Mouse (Mus musculus) R1 (cell line): ENCODE results near the gene Anpep.

Experiments used
- DNase-seq: peaks from one replicate; pipeline ENCODE4 v3.0.0-alpha.2; 2018; ENCODE audit warnings: low read depth, low spot score

Anpep gene

DNA sequence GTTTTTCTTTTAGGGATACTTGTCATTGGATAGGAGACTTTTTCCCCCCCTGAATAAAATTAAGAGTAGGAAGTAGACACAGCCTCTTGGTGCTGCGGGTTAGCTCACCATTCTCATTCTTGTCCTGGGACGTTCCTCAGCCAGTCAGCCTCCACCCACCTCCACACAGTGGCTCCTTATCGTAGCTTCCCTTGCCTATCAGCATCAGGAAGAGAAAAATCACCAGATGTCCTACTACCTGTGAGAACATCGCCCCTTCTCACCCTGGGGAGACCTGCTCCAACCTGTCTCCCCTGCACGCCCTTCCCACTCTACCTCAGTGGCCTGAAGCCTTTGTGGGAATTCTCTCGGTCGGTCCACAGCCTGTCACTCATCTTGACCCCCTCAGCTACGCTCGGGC lies at the start of gene Anpep:
Anpep (minus strand) TSS at position 249 of the 400 bp plus-strand sequence.
- no peak for DNase-seq

DNA sequence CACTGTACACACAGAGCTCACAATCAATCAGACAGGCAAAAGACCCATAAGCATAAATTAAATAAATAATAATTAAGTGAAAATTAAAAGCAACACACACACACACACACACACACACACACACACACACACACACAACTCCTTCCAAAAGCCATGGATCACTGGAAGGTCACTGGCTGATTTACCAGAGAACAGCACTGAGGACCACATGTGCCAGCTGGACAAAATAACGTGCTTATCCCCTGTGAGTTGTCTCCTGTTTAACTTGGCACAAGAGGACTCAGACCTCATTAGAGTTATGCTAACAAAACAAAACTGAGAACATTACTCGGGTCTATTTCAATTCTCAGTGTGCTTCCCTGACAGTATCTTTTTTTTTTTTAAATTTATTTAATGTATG lies 46.5 kb upstream of the Anpep start:
- no peak for DNase-seq

DNA sequence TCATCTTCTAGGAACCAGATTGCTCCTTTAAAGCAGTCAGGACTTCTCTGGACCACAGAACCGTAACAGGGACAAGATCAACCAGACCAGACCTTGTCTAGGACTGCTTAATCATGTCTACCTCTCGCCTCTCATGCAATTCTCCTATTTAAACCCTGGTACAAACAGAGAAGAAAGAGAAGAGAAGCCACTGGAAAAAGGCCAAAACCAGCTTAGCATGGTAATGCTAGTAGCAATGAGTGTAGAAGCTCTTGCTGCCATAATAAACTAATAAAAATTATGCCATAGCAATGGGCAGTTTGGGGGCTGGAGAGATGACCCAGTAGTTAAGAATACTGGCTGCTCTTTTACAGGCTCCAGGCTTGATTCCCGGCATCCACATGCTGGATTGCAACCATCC lies 46.1 kb upstream of the Anpep start:
- DNase-seq, result no peak

DNA sequence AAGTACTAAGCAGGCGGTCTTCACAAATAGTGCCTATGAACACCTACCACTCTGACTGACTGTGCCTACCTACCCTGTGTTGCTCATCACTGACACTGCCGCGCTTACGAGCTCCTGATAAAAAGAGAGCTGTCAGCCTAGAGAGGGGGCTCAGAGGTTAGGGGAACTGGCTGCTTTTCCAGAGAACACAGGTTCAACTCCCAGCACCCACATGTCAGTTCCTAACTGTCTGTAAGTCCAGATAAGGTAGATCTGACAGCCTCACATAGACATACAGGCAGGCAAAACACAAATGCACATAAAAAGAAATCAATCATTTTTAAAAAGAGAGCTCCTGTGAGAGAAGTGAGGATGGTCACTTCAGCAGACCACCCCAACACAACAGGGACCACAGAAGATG lies 44.3 kb upstream of the Anpep start:
- no peak for DNase-seq

DNA sequence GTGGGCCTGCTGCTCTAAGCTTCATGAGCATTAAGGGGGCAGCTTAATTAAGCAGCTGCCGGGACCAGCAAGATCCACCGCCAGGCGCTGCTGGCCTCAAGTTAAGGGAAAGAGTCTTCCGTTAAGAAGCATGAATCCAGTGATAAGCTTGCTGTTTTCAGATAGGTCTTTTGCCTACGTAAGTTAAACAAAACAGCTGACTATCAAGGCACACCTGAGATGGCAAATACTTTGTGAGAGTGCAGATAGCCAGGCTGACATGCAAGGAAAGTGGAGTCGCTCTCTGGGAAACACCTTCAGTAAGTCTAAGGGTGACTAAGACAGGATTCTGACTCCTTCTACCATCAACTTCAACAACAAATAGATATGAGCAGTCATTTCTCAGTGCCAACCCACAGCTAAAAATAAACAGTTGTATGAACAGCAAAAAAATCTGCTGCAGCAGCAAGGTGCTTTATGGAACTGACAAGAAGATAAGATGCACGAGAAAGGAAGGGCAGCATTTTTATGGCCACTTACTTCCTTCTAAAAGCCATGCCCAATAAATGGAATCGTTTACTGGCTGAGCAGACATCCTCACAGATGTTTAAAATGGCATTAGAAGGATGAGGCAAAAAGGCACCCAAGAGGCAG lies 42.4 kb upstream of the Anpep start:
- DNase-seq, result no peak

DNA sequence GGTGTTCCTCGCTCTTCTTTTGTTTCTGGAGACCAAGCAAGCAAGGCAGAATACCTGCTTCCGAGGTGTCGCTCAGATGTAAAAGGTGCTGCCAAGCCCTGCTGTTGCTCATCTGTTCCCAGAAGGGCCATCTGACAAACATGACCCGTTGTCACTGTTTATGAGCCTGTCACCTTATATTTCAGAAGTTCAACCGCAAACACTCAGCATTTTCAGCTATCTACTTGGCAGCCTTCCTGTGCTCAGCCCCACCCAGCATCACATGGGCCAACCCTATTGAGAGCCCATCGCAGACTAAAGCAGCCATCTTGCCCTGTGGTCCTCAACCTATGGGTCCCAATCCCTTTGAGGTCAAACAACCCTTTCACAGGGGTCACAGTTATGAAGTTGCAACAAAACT lies 39.9 kb upstream of the Anpep start:
- no peak for DNase-seq

DNA sequence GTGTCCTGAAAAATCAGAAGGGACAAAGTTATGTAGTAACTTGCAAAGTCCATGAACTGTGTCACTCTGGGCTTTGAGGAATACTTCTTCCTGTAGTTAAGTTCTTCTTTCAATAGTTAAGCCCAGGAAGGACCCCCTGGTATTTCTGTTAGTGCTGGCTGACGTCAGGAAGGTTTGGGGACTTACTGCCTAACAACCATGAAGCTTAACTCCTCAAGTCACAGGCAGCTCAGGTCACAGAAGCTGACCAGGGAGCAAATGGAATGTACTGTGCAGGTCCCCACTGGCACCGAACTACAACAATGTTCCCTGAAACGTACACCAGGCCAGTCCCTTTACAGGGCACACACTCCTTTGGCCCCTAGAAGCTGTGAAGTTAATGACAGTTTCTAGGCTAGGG lies 34.4 kb upstream of the Anpep start:
- no peak for DNase-seq

DNA sequence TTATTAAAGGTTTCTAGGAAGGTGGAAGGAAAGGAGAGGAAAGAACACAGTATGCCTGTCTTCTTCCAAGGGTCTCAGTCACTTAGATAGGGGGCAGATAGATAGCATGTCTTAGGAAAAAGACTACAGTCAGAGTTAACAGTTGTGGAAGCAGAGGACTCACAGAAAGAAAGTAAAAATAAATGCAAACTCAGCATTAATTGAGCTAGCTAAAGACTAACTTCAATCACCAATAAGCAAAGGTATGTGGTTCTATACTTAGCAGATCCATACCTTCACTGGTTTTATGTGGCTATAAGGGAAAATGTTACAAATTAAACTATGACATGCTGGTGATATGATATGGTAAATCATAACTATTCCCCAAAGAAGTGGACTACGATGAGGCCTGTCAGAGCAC lies 33.9 kb upstream of the Anpep start:
- no peak for DNase-seq

DNA sequence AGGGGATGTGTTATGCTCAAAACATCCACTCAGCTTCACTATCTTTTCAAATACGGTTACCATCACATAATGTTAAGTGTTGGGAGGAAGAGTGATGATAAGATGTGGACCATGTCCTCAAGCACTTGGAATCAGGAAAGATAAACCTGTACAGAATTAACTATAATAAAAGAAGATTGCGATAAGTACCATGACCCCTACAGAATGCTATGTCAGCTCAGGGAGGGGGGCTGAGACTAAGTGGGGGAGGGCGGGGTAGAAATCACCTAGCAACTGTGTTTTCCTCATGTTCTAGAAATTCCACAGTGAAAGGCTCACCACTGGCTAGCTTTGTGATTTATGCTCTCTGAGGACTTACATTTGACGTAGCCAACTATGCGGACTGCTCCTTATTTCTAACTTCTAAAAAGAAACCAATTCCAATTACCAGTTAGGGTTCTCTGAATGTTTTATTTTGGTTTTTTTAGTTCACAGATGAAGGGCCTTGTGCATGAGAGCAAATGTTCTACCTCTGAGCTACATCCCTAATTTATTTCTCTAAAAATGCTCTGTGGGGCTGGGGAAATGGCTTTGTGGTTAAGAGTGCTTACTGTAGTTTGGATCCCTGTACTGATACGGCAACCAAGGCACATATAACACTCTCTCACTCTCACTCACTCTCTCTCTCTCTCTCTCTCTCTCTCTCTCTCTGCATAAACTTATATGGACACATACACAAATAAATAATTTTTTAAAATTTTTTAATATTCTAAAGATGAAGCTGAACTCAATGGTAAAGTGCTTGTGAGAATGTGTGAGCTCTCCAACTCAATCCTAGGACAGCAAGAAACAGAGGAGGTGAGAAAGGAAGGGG lies 31.9 kb upstream of the Anpep start:
- DNase-seq, result peak; percentile 26

DNA sequence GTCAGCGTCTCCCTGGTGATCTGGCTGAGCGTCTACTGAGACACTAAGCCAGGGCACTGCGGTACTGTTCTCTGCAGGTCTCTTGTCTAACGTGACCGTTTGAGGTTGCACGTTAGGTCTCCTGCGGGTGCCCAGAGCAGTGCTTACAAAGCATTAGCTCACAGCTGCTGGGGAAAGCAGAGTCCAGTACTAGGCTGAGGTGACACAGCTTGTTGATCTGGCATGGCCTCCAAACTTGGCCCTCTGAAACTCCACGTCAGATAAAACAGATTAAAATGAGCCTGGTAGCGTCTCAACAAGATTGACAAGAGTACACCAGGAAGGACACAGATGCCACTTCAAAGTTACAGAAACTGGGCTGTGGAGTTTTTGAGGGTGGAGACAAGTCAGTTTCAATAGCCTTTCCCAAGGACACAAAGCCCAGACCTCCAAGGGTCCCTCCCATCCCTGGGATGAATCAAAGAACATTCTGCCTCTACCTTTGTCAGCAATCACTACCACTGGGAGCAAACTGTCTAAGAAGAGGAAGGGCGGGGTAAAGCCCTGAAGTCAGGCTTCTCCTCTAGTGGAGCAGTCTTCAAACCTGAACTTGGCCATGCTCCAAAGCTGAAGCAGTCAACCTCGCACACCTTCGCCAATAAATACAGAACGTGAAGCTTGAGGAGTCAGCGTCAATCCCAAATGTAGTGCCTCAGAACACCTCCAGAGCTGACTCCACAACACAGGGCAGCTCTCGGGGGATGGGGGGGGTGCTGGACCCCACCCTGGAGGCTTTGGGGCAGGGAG lies 29.8 kb upstream of the Anpep start:
- peak; percentile 58 for DNase-seq

DNA sequence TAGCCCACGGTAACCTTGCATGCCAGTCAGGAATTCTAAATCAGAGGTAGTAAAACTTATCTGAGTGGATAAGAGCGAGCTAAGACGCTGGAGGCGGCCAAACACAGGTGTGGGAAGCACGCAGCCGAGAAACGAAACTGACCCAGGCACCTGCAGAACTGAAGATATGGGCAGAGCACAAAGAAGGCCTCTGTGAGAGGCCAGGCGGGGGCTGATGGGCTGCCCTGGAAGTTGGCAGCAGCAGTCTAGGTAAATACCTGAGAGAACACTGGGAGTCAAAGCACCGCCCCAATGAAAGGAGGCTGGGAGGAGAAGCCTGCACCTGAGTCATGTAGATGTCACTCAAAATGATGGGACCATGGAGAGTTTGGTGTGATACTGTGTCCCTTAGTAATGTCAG lies 27.7 kb upstream of the Anpep start:
- no peak for DNase-seq

DNA sequence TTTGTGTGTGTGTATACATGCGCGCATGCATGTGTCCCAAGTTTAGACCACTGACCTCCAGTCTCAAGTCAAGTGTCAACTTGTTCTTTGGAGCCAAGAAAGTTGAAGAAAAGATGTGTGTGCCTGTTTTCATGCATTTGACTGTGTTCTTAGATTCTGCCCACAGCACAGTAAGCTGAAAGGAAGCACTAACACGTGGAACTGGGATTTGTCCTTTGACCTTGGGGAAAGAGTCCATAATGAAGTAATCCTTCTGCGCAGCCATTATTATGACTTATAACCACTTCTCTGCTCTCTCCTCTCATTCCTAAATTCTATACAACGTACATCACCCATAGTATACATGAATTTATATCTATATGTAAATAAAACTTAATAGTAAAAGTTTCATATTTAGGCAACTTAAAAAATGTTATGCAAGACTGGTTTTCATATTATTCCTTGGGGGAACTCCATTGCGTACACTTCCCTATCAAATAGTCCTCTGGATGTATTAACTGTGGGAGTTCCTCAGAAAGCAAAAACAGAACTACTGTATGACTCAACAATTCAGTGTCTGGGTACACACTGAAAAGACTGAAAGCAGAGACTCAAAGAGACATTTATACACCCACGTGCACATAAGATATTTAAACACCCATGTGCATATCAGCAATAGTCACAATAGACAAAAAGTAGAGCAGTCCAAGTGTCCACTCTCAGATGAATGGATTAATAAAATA lies 22.9 kb upstream of the Anpep start:
- DNase-seq, result no peak

DNA sequence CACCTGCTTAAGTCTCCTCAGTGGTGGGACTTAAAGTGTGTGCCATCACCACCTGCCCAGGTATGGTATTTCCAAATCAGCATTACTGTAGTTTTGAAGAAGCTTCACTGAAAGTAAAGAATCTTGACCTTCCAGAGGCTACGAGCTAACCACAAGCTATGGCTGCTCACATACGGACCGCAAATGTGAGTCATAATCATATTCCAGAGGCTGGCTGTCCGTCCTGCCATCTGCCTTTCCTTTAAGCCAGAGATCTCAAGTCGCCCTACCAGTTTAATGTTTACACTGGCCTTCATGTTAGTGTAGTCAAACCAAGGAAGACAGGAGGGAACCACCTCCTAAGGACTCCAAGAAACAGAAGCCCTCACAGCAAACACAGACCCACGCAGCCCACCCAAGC lies 21.0 kb upstream of the Anpep start:
- no peak for DNase-seq

DNA sequence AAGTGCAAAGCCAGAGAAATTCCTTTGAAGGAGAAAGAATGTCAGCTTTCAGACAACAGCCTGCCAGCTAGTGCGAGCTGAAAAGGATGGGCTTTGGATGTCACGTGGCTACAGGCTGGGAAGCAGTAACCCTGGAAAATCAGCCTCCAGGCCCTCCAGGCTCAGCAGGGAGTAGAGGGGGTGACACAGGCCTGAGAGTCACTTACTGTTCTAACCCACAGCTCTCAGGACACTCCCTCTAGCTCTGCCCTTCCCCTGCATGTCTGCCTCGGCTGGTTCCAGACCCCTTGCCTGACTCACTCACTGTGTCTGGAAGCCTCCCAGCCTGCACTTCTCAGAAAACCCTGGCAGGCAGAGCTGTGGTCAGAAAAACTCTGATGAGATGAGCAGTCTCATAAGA lies 20.1 kb upstream of the Anpep start:
- DNase-seq, result peak; percentile 76

DNA sequence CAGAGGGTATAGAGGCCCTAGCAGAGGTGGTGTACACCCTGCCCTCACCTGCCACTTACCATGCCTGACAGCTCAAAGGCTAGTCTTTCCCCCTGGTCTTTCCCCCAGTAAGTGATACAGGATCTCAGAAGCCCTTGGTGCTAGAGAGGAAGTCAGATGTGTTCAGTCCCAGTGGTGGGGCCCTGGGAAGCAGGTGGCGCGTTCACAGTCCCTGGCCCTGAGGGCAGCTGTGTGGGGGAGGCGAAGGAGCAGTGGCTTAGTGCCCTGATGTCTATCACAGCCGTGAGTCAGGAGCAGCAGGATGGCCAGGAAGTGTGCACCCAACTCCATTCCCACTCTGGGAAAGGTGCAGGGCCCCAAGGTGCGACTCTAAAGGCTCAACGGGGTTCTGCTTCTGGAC lies 19.2 kb upstream of the Anpep start:
- no peak for DNase-seq

DNA sequence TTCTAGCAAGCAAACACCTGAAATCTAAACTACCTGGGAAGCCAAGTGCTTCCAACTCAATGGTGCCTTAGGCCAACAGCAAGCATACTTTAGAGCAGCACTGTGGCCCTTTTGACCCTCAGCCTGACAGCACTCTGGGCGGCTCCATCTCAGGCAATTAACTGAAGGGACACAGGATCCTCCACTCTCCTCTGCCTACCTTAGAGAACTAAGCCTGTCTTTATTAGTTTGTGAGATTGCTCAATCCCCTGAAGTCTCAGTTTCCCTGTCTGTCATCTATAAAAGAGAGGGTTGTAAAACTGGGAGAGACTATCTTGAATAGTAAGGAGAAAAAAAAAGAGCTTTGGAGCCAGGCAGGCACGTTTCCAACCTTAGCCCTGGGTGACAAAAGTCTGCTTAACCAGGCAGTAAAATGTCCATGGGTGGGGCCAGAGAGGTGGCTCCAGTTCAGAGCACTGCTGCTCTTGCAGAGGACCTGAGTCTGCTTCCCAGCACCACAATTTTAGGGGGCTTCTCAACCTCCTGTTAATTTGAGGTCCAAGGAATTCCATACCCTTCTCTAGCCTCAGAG lies 17.7 kb upstream of the Anpep start:
- DNase-seq, result no peak

DNA sequence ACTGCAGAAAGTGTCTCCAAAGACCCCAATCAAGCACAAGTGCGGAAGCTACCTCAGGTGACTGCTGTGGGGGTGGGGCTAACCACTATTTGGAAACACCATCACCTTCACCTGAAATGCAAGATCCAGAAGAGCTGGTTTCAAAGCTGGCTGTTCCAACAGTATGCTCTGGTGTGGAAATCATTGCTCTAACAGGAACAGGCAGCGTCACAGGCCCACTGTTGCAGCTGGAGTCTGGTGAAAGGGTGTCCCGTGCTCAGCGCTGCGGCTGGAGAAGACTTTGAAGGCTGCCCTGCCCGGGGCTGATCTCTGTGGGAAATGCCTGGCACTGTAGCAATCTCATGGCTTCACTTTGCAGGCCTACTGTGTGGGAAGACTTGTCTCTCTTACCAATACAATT lies 12.5 kb upstream of the Anpep start:
- DNase-seq, result no peak

DNA sequence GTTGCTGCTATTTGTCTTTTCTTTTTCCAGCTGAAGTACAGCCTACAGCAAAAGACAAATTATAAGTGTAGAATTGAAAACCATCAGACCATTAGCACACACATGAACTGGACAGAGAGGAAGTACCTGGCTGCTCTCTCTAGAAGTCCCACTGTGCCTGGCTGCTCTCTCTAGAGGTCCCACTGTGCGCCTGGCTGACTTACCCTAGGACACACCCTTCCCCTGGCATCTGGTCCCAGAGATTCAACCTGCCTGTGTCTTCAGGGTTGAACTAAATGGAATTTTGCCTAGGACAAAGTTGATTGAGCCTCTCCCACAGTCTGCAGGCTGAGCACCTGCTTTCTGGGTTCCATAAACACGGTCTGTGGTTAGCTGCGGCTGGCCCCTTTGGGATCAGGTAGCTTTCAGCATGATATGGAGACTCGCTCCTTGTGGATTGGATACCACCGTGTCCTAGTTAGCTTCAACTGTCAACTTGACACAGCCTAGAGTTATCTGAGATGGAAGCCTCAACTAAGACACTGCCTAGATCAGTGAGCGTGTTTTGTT lies 11.0 kb upstream of the Anpep start:
- peak; percentile 63 for DNase-seq

DNA sequence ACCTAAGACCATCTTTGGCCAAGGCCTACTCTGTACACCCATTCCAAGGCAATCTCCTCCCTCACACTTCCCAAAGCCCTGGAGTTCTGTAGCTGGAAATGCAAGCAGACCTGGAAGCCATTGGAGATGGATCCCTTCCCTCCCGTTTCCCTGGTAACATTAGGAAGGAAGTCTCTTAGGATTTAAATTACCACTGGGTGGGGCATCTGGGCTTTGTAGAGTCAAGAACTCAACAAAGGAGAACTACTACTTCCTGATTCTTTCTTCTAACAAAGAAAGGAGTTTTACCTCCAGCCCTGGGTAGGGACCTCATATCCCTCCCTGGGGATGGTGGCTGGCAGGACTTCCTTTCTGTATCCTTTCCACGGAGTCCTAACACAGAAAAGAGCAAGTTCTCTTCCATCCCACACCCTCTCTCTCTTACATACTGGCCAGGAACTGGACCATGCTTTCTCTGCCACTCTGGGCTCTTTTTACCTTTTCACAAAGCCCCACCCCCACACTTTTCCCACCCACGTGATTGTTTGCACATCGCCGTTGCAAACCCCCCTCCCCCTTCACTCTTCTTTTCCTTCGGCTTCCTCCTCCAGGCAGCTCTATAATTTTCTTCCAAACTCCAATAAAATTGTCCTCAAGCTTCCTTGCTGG lies 8.3 kb upstream of the Anpep start:
- peak; percentile 99 for DNase-seq

DNA sequence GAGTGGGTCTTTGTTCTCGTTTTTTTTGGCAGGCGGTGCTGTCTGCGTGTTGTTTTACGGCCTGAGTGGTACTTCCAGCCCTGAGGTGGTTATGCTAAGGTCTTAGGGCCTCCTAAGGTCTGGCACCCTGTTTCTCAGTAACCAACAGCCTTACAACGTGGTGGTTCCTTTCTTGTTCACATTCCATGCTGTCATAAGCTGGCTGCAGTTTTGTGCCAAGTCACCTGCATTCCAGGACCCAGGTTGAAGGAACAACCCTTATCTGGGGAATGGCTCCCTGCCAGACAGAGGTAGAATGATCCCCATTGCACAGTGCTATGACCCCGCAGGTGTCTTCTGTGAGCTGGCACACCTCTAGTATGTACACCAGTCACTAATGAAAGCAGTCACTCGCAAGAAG lies 7.6 kb upstream of the Anpep start:
- DNase-seq, result peak; percentile 43

DNA sequence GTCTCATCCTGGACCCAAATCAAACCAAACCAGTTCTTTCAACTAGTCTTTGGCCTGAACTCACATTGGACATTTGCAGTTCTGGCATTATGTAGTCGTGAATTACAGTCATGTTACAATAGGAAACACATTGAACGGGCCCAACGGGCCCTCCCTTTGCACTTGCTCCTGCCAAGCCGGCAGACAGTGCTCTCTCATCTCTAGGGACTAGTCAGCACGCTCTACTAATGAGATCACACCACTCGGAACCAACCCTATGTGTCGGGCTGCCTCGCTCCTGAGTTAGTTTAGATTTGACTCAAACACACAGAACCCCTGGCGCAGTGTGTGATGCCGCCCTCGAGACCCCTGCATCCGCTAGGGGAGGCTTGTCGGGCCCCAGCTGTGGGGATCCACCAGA lies 7.0 kb upstream of the Anpep start:
- DNase-seq, result no peak
